Mouse (Mus musculus) midbrain, embryonic 11.5 days (tissue): ENCODE measurements at regions not wholly inside any gene's neighbourhood (a gene's known extent, or its start where the extent isn't known, plus 50 kb on each side); places are given as distances from the start of the nearest gene placed in this dataset.

Source experiments
- ATAC-seq: fragments of 200-750 bp; cut with Nextera tagmentation; 2 replicates; pipeline ENCODE4 v1.8.0; 2017; ENCODE audit warnings: moderate TSS enrichment, moderate library complexity; ENCODE audit not compliant: low FRiP score
- DNase-seq: peaks from one replicate; pipeline ENCODE4 v3.0.0; 2015; ENCODE audit warnings: low spot score; ENCODE audit errors: missing footprints
- H3K27ac ChIP-seq: fragments of 300-500 bp; sonication (generic); 2 replicates; pipeline ENCODE4 v1.5.1; 2014; ENCODE audit warnings: low read depth, low read length
- H3K27me3 ChIP-seq: fragments of 300-500 bp; sonication (generic); 2 replicates; pipeline ENCODE4 v1.6.1; 2014; ENCODE audit warnings: mild to moderate bottlenecking, low read length, moderate library complexity, mixed read lengths; ENCODE audit not compliant: control insufficient read depth, insufficient read depth
- H3K36me3 ChIP-seq: fragments of 300-500 bp; sonication (generic); 2 replicates; pipeline ENCODE4 v1.6.1; 2014; ENCODE audit warnings: mild to moderate bottlenecking, low read length, moderate library complexity, mixed read lengths; ENCODE audit not compliant: control insufficient read depth, insufficient read depth
- H3K4me1 ChIP-seq: fragments of 300-500 bp; sonication (generic); 2 replicates; pipeline ENCODE4 v1.6.1; 2014; ENCODE audit warnings: low read length; ENCODE audit not compliant: control insufficient read depth, insufficient read depth
- H3K4me2 ChIP-seq: fragments of 300-500 bp; sonication (generic); 2 replicates; pipeline ENCODE4 v1.6.1; 2014; ENCODE audit warnings: mild to moderate bottlenecking, moderate library complexity
- H3K4me3 ChIP-seq: fragments of 300-500 bp; sonication (generic); 2 replicates; pipeline ENCODE4 v1.5.1; 2014; ENCODE audit warnings: low read depth, low read length
- H3K9ac ChIP-seq: fragments of 300-500 bp; sonication (generic); 2 replicates; pipeline ENCODE4 v1.6.1; 2014; ENCODE audit warnings: low read length
- H3K9me3 ChIP-seq: fragments of 300-500 bp; sonication (generic); 2 replicates; pipeline ENCODE4 v1.6.1; 2016; ENCODE audit warnings: low read length; ENCODE audit not compliant: control insufficient read depth
- WGBS: fragments of 180-500 bp; shearing (Covaris S2); extraction: QIAGEN DNeasy Blood & Tissue Kit; methylation state at CpG from one replicate; pipeline ENCODE4 v1.1.7; 2014; 5-methylcytosine and 5-hydroxymethylcytosine counted together

- no peaks in the 10 kb centered on the region for H3K27me3 ChIP-seq
- DNase-seq (no peak), ATAC-seq (no peak)
- no peaks in the 10 kb centered on the region for H3K9me3 ChIP-seq
- WGBS, result 80% methylated on average over 3 of the region's 3 CpGs
- no peak overlapping the region for H3K27ac ChIP-seq
- H3K36me3 ChIP-seq, result no peaks in the 10 kb centered on the region
- H3K4me2 ChIP-seq, result no peak overlapping the region
- no peak overlapping the region for H3K9ac ChIP-seq
- no peak overlapping the region for H3K4me3 ChIP-seq
- no peaks in the 10 kb centered on the region; the same call in 1 of the 2 replicates for H3K4me1 ChIP-seq
Observed at GRCm38 (mm10) chr4:89082838-89083237, 54.1 kb upstream of the Mtap start.

- 89% methylated on average over 9 of the region's 9 CpGs for WGBS
- H3K4me1 ChIP-seq, result no peaks in the 10 kb centered on the region
- H3K4me3 ChIP-seq, result no peak overlapping the region
- no peak for DNase-seq
- H3K9me3 ChIP-seq, result no peaks in the 10 kb centered on the region
- H3K27ac ChIP-seq, result no peak overlapping the region
- no peak overlapping the region for H3K9ac ChIP-seq
- H3K36me3 ChIP-seq, result no peaks in the 10 kb centered on the region
- H3K4me2 ChIP-seq, result no peak overlapping the region
- ATAC-seq, result no peak
- H3K27me3 ChIP-seq, result no peaks in the 10 kb centered on the region
Observed at GRCm38 (mm10) chr4:89078485-89078884, 58.4 kb upstream of the Mtap start.

GRCm38 (mm10) chr4:89074705-89075104 lies 62.2 kb upstream of the Mtap start:
- no peaks in the 10 kb centered on the region for H3K4me1 ChIP-seq
- WGBS, result 56% methylated on average over 4 of the region's 4 CpGs
- H3K27me3 ChIP-seq, result no peaks in the 10 kb centered on the region
- no peak for DNase-seq
- H3K36me3 ChIP-seq, result no peaks in the 10 kb centered on the region
- H3K4me2 ChIP-seq, result no peak overlapping the region
- H3K9me3 ChIP-seq, result no peaks in the 10 kb centered on the region
- no peak overlapping the region for H3K27ac ChIP-seq
- no peak for ATAC-seq
- no peak overlapping the region for H3K9ac ChIP-seq
- no peak overlapping the region for H3K4me3 ChIP-seq

- WGBS, result 80% methylated on average over 2 of the region's 2 CpGs
- Histone ChIP-seq H3K9me3 (no peaks in the 10 kb centered on the region), H3K36me3 (no peaks in the 10 kb centered on the region), H3K9ac (no peak overlapping the region), H3K4me3 (no peak overlapping the region), H3K4me1 (no peaks in the 10 kb centered on the region), H3K4me2 (no peak overlapping the region), H3K27ac (no peak overlapping the region), H3K27me3 (no peaks in the 10 kb centered on the region)
- peak; percentile 61 for DNase-seq
- no peak for ATAC-seq
Observed at GRCm38 (mm10) chr4:89070430-89070829, 66.5 kb upstream of the Mtap start.

GRCm38 (mm10) chr4:89064401-89064800 lies 72.5 kb upstream of the Mtap start:
- DNase-seq (peak; percentile 59), ATAC-seq (no peak)
- H3K27ac ChIP-seq, result no peak overlapping the region
- no peak overlapping the region for H3K4me2 ChIP-seq
- H3K4me1 ChIP-seq, result no peaks in the 10 kb centered on the region
- no peaks in the 10 kb centered on the region for H3K9me3 ChIP-seq
- no peaks in the 10 kb centered on the region for H3K27me3 ChIP-seq
- H3K36me3 ChIP-seq, result no peaks in the 10 kb centered on the region
- no peak overlapping the region for H3K4me3 ChIP-seq
- WGBS, result 67% methylated on average over 7 of the region's 7 CpGs
- H3K9ac ChIP-seq, result no peak overlapping the region

- Histone ChIP-seq H3K9ac (no peak overlapping the region), H3K9me3 (no peaks in the 10 kb centered on the region), H3K4me3 (no peak overlapping the region), H3K36me3 (no peaks in the 10 kb centered on the region), H3K4me1 (no peaks in the 10 kb centered on the region), H3K4me2 (no peak overlapping the region), H3K27me3 (no peaks in the 10 kb centered on the region), H3K27ac (no peak overlapping the region)
- ATAC-seq, result no peak
- DNase-seq, result no peak
- WGBS, result 88% methylated on average over 1 of the region's 1 CpGs
Observed at GRCm38 (mm10) chr4:89062384-89062783, 74.5 kb upstream of the Mtap start.

- no peak overlapping the region for H3K9ac ChIP-seq
- no peaks in the 10 kb centered on the region for H3K9me3 ChIP-seq
- no peak for ATAC-seq
- H3K4me1 ChIP-seq, result no peaks in the 10 kb centered on the region
- H3K4me3 ChIP-seq, result no peak overlapping the region
- H3K27me3 ChIP-seq, result no peaks in the 10 kb centered on the region
- 91% methylated on average over 4 of the region's 4 CpGs for WGBS
- peak; percentile 35 for DNase-seq
- H3K27ac ChIP-seq, result no peak overlapping the region
- H3K36me3 ChIP-seq, result no peaks in the 10 kb centered on the region
- no peak overlapping the region for H3K4me2 ChIP-seq
Observed at GRCm38 (mm10) chr4:89061619-89062018, 75.3 kb upstream of the Mtap start.

- H3K4me3 ChIP-seq, result no peak overlapping the region
Observed at GRCm38 (mm10) chr4:89057573-89057972, 79.3 kb upstream of the Mtap start.

GRCm38 (mm10) chr4:89057135-89057534 lies 79.8 kb upstream of the Mtap start:
- Histone ChIP-seq H3K9me3 (no peaks in the 10 kb centered on the region), H3K4me3 (no peak overlapping the region), H3K27ac (no peak overlapping the region), H3K9ac (no peak overlapping the region), H3K4me1 (no peaks in the 10 kb centered on the region), H3K4me2 (no peak overlapping the region), H3K36me3 (no peaks in the 10 kb centered on the region), H3K27me3 (no peaks in the 10 kb centered on the region)
- 88% methylated on average over 1 of the region's 1 CpGs for WGBS
- ATAC-seq (no peak), DNase-seq (no peak)

More at GRCm38 (mm10) chr4:89057573-89057972, 79.3 kb upstream of the Mtap start:
- no peaks in the 10 kb centered on the region for H3K9me3 ChIP-seq
- no peaks in the 10 kb centered on the region for H3K36me3 ChIP-seq
- no peak for DNase-seq
- H3K4me2 ChIP-seq, result no peak overlapping the region
- H3K4me1 ChIP-seq, result no peaks in the 10 kb centered on the region
- no peak for ATAC-seq
- no peak overlapping the region for H3K27ac ChIP-seq
- no peaks in the 10 kb centered on the region for H3K27me3 ChIP-seq
- H3K9ac ChIP-seq, result no peak overlapping the region

- no peak overlapping the region for H3K4me2 ChIP-seq
- DNase-seq (no peak), ATAC-seq (no peak)
- H3K27ac ChIP-seq, result no peak overlapping the region
- no peaks in the 10 kb centered on the region for H3K9me3 ChIP-seq
- 83% methylated on average over 3 of the region's 3 CpGs for WGBS
- H3K4me1 ChIP-seq, result no peaks in the 10 kb centered on the region
- no peaks in the 10 kb centered on the region for H3K36me3 ChIP-seq
- H3K4me3 ChIP-seq, result no peak overlapping the region
- H3K9ac ChIP-seq, result no peak overlapping the region
- no peaks in the 10 kb centered on the region for H3K27me3 ChIP-seq
Observed at GRCm38 (mm10) chr4:89055969-89056368, 81.0 kb upstream of the Mtap start.
